Mouse (Mus musculus) spleen, adult 12 weeks (tissue): ENCODE data around the gene Zfp94.

ENCODE experiments used
- DNase-seq: peaks from one replicate; pipeline ENCODE4 v3.0.0; 2022; ENCODE audit warnings: low spot score

The Zfp94 gene

GRCm38 (mm10) chr7:24316567-24317092 lies at the start of gene Zfp94:
TSS of gene Zfp94 (minus strand) at chr7:24316666.
- peak; percentile 79 for DNase-seq

DNA sequence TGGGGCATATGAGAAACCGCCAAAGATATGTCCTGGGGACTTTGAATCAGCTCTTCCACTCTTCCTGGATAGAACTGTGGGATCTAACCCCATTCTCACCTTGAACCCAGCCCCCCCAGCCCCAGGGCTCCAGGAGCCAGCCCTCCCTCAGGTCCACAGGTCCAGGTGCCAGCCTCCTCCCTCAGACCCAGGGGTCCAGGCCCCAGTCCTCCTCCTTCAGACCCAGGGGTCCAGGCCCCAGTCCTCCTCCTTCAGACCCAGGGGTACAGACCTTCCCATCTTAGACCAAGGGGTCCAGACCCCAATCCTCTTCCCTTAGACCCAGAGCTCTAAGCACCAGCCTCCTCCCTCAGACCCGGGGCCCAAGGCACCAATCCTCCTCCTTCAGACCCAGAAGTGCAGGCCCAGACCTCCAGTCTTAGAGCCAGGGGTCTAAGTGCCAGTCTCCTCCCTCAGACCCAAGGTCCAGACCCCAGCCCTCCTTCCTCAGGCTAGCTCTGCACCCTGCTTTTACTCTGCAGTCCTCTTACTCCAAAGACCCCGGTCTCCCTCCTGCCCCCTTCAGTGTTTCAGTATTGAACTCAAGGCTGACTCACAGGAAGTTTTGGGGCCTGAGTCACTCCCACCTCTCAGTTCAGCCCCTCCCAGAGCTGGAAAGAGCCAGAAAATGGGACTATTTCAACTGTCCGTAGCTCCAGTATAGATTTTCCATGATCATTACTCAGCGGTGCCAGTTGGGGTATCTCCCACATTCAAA lies 49.0 kb upstream of the Zfp94 start:
- no peak for DNase-seq

DNA sequence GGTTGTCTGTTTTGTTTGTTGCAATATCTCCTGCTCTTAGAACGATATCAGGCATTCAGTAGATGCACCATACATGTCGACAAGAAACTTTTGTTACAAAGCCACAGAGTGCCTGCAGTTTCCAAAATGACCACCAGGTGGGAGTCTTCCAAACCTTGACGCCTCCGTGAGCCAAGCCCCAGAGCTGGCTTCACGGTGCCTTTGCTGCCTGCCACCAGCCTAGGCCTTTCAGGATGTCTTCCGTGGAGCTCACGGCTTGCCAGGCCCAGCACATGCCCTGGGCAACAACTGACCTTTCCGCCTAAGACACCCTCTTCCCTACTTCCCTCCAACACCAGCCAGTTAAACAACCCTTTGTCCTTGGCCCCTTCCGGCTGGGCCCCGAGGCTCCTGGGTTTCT lies 48.4 kb upstream of the Zfp94 start:
- DNase-seq = peak; percentile 78

DNA sequence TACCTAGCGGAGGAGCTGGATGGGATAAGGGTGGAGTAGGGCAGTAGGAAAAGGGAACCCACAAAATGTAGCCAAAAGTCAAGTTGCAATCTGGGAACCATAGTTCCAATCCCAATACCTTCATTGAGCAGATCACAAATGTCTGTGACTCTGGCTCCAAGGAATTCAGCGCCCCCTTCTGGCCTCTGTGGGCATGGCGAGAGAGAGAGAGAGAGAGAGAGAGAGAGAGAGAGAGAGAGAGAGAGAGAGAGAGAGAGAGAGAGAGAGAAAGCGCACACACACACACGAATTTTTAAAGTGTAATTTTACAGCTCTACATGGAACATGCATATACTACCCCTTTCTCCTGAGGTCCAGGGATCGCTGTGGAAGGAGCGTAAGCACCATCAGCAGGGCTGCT lies 46.8 kb upstream of the Zfp94 start:
- no peak for DNase-seq

- DNase-seq = no peak
Observed at GRCm38 (mm10) chr7:24361001-24361400, 44.5 kb upstream of the Zfp94 start.

DNA sequence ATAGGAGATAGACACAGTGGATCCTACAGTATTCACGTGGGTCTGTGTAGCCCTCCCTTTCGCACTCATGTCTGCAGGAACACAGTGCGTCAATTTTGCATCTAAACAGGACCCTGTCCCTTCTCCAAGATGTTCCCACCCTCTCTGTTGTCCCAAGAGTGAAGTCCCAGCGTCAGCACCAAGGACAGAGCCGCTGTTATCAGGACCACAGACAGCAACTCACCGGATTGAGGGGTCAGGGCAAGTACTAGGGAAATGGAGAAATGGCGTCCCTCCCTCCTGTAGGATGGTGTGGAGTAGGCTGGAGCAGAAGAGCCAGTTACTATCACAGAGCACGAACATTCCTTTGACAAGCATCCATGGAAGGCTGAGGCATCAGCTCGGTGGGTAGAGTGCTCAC lies 42.8 kb upstream of the Zfp94 start:
- no peak for DNase-seq

DNA sequence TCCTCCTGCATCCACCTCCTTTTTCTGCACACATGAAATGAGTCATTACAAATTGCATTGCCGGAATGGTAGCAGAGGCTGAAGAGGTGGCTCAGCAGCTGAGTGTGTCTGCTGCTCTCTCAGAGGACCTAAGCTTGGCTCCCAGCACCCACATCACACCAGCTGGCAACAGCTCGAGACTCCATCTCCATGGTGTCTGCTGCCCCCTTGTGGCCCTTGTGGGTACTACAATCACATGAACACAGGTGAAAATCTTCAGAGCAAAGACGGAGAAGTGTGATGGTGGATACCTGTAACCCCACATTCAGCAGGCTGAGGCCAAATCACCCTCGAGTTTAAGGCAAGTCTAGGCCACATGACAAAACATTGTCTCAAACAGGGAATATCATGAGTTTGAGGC lies 41.4 kb upstream of the Zfp94 start:
- no peak for DNase-seq

DNA sequence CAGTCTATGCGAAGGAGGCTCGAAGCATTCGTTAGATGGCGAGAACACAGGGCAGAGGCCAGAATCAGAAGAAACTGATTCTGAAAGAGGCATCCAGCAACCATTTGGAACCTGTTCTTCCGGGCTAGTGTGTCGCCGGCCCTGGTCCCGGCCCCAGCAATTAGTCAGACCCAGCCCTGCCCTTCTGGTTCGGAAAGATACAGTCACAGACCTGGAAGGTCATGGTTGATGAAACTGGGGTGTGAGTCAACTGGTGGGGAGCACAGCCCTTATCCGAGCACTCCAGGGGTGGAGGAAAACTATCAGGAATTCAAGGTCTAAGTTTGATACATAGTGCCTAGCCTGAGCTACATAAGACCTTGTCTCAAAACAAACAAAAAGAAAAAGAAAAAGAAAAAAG lies 39.6 kb upstream of the Zfp94 start:
- DNase-seq = no peak

DNA sequence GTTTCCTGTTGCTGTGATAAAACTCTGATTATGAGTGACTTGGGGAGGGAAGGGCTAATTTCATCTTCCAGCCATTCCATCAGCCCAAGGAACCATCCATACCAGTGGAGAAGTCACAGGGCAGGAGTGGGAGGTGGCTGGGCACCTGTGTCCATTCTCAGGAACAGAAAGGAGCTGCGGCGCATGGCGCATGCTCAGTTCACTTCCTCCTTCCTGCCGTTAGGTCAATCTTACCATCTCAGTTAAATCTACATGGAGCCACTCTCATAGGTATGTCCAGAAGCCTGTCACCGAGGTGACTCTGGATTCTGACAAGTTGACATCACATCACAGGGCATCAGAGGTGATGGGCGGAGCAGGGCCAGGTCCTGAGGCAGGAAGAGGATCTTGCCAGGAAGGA lies 39.2 kb upstream of the Zfp94 start:
- DNase-seq = no peak

- DNase-seq = no peak
Observed at GRCm38 (mm10) chr7:24348896-24349295, 32.4 kb upstream of the Zfp94 start, which contains the start of gene Lypd5. TSS of gene Lypd5 (plus strand) at chr7:24349196.

GRCm38 (mm10) chr7:24346444-24346843 lies 30.0 kb upstream of the Zfp94 start:
- DNase-seq = no peak

- DNase-seq = no peak
Observed at GRCm38 (mm10) chr7:24343701-24344272, 27.3 kb upstream of the Zfp94 start.

GRCm38 (mm10) chr7:24338241-24338640 lies 21.8 kb upstream of the Zfp94 start:
- no peak for DNase-seq

DNA sequence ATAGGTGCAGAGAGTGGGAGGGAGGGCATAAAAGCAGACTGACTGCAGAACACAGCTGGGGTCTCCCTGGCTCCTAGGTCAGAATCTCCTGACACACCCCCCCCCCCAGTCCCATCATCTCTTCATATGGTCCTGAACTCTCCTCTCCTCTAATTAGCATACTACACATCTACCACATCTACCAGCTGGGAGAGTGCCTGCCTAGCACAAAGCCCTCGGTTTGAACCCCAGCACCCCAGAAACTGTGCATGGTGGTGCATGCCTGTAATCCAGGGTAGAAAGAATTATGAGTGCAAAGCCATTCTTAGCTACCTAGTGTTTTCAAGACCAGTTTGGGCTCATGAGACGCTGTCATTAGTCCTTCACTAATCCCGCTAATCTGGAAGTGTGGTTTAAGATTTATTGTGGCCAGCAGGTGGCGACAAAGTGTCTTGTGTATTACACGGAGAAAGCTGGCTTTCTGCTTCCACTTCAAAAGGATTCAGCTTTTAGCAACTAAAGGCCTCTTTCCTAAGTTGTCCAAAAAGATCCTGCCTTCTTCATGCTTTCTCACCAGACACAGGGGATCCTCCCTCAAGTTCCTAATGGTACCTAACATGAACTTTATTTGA lies 19.3 kb upstream of the Zfp94 start:
- DNase-seq = peak; percentile 36

GRCm38 (mm10) chr7:24333304-24333986 lies 17.0 kb upstream of the Zfp94 start, which contains the start of gene Tescl:
TSS of gene Tescl (minus strand) at chr7:24333936.
- no peak for DNase-seq

DNA sequence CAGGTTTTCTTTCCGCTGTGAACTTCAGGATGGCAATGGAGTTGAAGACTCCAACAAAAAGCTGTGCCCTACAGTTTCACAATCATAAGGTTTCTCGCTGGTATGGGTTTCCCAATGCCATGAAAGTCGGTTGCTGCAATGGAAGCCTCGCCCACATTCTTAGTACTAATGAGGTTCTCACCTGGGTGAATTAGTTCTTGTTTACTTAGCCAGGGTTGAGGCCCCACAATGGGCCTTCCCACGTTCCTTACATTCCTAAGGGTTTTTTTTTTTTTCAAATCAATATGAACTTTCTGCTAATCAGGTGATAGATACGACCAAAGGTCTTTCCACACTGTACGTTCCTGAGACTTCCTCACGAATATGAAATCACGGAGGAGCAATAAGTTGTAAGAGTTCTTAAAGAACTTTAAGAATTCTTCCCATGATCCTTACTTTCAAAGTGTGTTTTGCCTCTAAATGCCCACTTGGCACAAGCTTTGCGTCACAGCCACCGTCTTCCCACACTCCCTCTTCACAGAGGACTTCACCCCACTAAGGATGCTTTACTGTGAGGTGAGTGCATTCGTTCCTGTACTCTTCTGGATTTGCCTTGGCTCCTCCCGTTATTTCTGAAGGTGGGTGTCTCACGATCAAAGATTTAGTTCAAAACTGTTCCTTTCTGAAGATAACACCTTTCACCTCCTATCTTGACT lies 11.0 kb upstream of the Zfp94 start:
- no peak for DNase-seq

- no peak for DNase-seq
Observed at GRCm38 (mm10) chr7:24326273-24327135, 10.0 kb upstream of the Zfp94 start.

GRCm38 (mm10) chr7:24325675-24326128 lies 9.2 kb upstream of the Zfp94 start:
- DNase-seq = no peak

DNA sequence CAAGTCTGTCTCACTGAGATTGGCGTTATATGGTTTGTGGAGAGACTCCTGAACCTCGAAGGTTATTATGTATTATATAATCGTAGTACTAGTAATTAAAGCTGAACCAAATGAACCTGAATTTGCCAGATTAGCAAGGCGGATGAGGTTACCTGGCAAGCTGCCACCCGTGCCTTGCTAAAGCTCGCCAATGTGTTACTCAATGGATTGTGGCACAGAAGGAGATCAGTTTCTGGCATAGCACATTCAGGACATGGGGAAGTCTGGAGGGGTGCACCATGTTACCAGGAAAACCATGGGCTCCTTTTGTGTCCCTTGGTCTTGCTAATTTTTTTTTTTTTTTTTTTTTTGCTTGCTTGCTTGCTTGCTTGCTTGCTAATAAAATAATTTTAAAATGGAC lies 8.7 kb upstream of the Zfp94 start:
- no peak for DNase-seq

GRCm38 (mm10) chr7:24322593-24322992 lies 6.1 kb upstream of the Zfp94 start:
- no peak for DNase-seq

DNA sequence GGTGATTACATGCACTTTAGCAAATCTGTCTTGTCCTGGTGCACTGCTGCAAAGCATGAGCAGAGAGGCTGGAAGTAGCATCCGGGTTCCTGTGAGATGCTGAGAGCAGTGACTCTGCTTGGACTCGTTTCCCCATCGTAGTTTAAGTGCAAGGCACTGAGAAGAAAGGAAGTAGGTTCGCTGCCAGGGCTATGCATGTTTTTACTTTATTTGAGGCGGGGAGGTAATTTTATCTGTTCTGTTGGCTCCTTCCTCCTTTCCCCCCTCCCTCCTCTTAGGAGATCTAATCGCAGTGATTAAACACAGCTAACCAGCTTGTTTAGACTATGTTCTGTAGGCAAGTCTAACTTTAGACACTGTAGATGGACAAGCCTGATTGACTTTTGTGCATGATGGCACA lies 2.5 kb upstream of the Zfp94 start:
- DNase-seq = no peak
